Mouse (Mus musculus): Measurements from ENCODE around the gene Tm4sf19. TPM values are rescaled to one million over a fixed set of nuclear protein-coding genes. Genes with fewer than 3 reads are reported as not detected.

The Tm4sf19 gene
- total and polyA plus RNA-seq, 2 experiments from 2014 or later: not detected

GRCm38 (mm10) chr16:32407730-32408129 lies 7.4 kb downstream of the Tm4sf19 start:
- TF ChIP-seq CTCF (IDR thresholded peaks at IDR 0.05): no peak
- Histone ChIP-seq H3K4me1 (ENCODE audit: insufficient read depth, low read length) (no peaks in the 10 kb centered on the region), H3K4me3 (ENCODE audit: low read depth, low read length) (no peak overlapping the region), H3K36me3 (ENCODE audit: insufficient read depth, low read length) (no peaks in the 10 kb centered on the region), H3K9ac (replicated peaks; ENCODE audit: low read length, poor library complexity, severe bottlenecking) (no peak overlapping the region), H3K27me3 (ENCODE audit: insufficient read depth, low read length) (no peaks in the 10 kb centered on the region), H3K27ac (ENCODE audit: low read depth, low read length) (no peak overlapping the region), H3K4me2 (ENCODE audit: low read depth, low read length, poor library complexity, severe bottlenecking) (no peak overlapping the region), H3K9me3 (ENCODE audit: low read length) (no peaks in the 10 kb centered on the region)
- no peak for DNase-seq (ENCODE audit: low spot score)
- no peak for ATAC-seq (ENCODE audit: low FRiP score)
- 81% methylated on average over 10 of the region's 10 CpGs for WGBS

- no peak for ATAC-seq (ENCODE audit: low FRiP score)
- DNase-seq (ENCODE audit: low spot score): no peak
- H3K4me3 ChIP-seq (ENCODE audit: low read depth, low read length): no peak overlapping the region
- no peak overlapping the region for H3K9ac ChIP-seq (replicated peaks; ENCODE audit: low read length, poor library complexity, severe bottlenecking)
- no peaks in the 10 kb centered on the region for H3K36me3 ChIP-seq (ENCODE audit: insufficient read depth, low read length)
- no peak overlapping the region for H3K4me2 ChIP-seq (ENCODE audit: low read depth, low read length, poor library complexity, severe bottlenecking)
- TF ChIP-seq CTCF (IDR thresholded peaks at IDR 0.05): no peak
- peaks cover 3% of the 10 kb centered on the region; the same call in 1 of the 2 replicates for H3K4me1 ChIP-seq (ENCODE audit: insufficient read depth, low read length)
- WGBS: 61% methylated on average over 1 of the region's 1 CpGs
- H3K9me3 ChIP-seq (ENCODE audit: low read length): no peaks in the 10 kb centered on the region
- H3K27me3 ChIP-seq (ENCODE audit: insufficient read depth, low read length): no peaks in the 10 kb centered on the region
- no peak overlapping the region for H3K27ac ChIP-seq (ENCODE audit: low read depth, low read length)
Observed at GRCm38 (mm10) chr16:32417457-32417856, 17.2 kb downstream of the Tm4sf19 start.

- Histone ChIP-seq H3K9me3 (ENCODE audit: low read length) (no peaks in the 10 kb centered on the region), H3K27ac (ENCODE audit: low read depth, low read length) (peak within 1 kb of the TSS; percentile 91), H3K9ac (replicated peaks; ENCODE audit: low read length, poor library complexity, severe bottlenecking) (peak within 1 kb of the TSS; percentile 70), H3K36me3 (ENCODE audit: insufficient read depth, low read length) (no peaks in the 10 kb centered on the region), H3K27me3 (ENCODE audit: insufficient read depth, low read length) (no peaks in the 10 kb centered on the region), H3K4me2 (ENCODE audit: low read depth, low read length, poor library complexity, severe bottlenecking) (peak within 1 kb of the TSS; percentile 72), H3K4me1 (ENCODE audit: insufficient read depth, low read length) (peaks cover 3% of the 10 kb centered on the region; the same call in 1 of the 2 replicates), H3K4me3 (ENCODE audit: low read depth, low read length) (peak within 1 kb of the TSS; percentile 58)
- ATAC-seq (ENCODE audit: low FRiP score) (peak; percentile 96), DNase-seq (ENCODE audit: low spot score) (peak; percentile 98)
- WGBS: 1% methylated on average over 45 of the region's 45 CpGs
- peak; percentile 25 for TF ChIP-seq CTCF (IDR thresholded peaks at IDR 0.05)
Observed at GRCm38 (mm10) chr16:32419517-32420483, 19.5 kb downstream of the Tm4sf19 start, which contains the start of gene Tctex1d2. TSS of gene Tctex1d2 (plus strand) at chr16:32419702.

DNA sequence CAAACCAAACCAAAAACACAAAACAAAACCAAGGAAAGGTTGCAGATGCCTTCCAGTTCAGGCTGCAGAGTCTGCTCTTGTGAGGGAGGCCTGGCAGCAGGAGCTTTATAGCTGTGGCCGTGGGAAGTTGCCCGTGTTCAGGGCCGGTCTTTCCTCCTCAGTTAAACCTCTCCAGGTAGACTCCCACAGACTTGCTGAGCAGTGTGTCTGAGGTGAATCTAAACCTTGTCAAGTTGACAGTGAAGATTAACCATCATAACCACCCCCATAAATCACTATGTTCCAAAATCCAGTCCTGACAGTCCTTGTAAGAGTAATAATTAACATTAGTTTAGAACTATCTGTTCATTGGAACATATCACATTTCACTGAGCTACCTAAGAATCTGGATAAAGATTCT lies 27.2 kb downstream of the Tm4sf19 start:
- Histone ChIP-seq H3K4me2 (ENCODE audit: low read depth, low read length, poor library complexity, severe bottlenecking) (no peak overlapping the region), H3K36me3 (ENCODE audit: insufficient read depth, low read length) (no peaks in the 10 kb centered on the region), H3K4me3 (ENCODE audit: low read depth, low read length) (no peak overlapping the region), H3K9ac (replicated peaks; ENCODE audit: low read length, poor library complexity, severe bottlenecking) (no peak overlapping the region), H3K27me3 (ENCODE audit: insufficient read depth, low read length) (no peaks in the 10 kb centered on the region), H3K4me1 (ENCODE audit: insufficient read depth, low read length) (peaks cover 5% of the 10 kb centered on the region; the same call in 1 of the 2 replicates), H3K27ac (ENCODE audit: low read depth, low read length) (no peak overlapping the region), H3K9me3 (ENCODE audit: low read length) (no peaks in the 10 kb centered on the region)
- TF ChIP-seq CTCF (IDR thresholded peaks at IDR 0.05): no peak
- WGBS: 85% methylated on average over 3 of the region's 3 CpGs
- DNase-seq (ENCODE audit: low spot score) (no peak), ATAC-seq (ENCODE audit: low FRiP score) (no peak)

GRCm38 (mm10) chr16:32430474-32431046 lies 30.3 kb downstream of the Tm4sf19 start, which contains the start of gene Pcyt1a:
TSS of gene Pcyt1a (plus strand) at chr16:32430921.
- ATAC-seq (ENCODE audit: low FRiP score) (peak; percentile 98), DNase-seq (ENCODE audit: low spot score) (peak; percentile 96)
- Histone ChIP-seq H3K9me3 (ENCODE audit: low read length) (no peaks in the 10 kb centered on the region), H3K4me3 (ENCODE audit: low read depth, low read length) (peak within 1 kb of the TSS; percentile 69), H3K4me1 (ENCODE audit: insufficient read depth, low read length) (peaks cover 5% of the 10 kb centered on the region; the same call in 1 of the 2 replicates), H3K27me3 (ENCODE audit: insufficient read depth, low read length) (no peaks in the 10 kb centered on the region), H3K4me2 (ENCODE audit: low read depth, low read length, poor library complexity, severe bottlenecking) (peak within 1 kb of the TSS; percentile 55), H3K9ac (replicated peaks; ENCODE audit: low read length, poor library complexity, severe bottlenecking) (peak within 1 kb of the TSS; percentile 79), H3K27ac (ENCODE audit: low read depth, low read length) (peak within 1 kb of the TSS; percentile 92), H3K36me3 (ENCODE audit: insufficient read depth, low read length) (no peaks in the 10 kb centered on the region)
- peak; percentile 60 for TF ChIP-seq CTCF (IDR thresholded peaks at IDR 0.05)
- under 1% methylated on average over 49 of the region's 54 CpGs for WGBS

All from midbrain, postnatal 0 days (tissue).